Mouse (Mus musculus) heart, postnatal 10 days (tissue): ENCODE data around the gene Pilra. TPM values are rescaled to one million over a fixed set of nuclear protein-coding genes. Genes with fewer than 3 reads are reported as not detected.
A peak's percentile ranks its signal among the peaks of the same experiment; 100 is the strongest.

Source experiments
- DNase-seq, 2 experiments: peaks; one replicate each; pipeline ENCODE4 v3.0.0; 2021
- intact Hi-C: fragments of 180-260 bp; cut with DNase I; formaldehyde crosslinking; loops from one replicate; pipeline ENCODE4 v1.15.1; 2025
- total RNA-seq, 2 experiments: library from RNA; stranded (reverse); gene quantifications; 2 replicates each; pipeline ENCODE4 v1.2.3; 2021

Pilra gene
- total RNA-seq, 2 experiments from 2014 or later, result 1.1 to 1.8 TPM

GRCm38 (mm10) chr5:137825971-137826370 lies 10.1 kb downstream of the Pilra start:
- DNase-seq, result no peak
- intact Hi-C loops, result no loop called here

GRCm38 (mm10) chr5:137825030-137825429 lies 11.1 kb downstream of the Pilra start:
- intact Hi-C loops, result no loop called here
- no peak for DNase-seq

- intact Hi-C loops, result no loop called here
- no peak for DNase-seq
These were observed 12.5 kb downstream of the Pilra start for GRCm38 (mm10) chr5:137823455-137824045.

GRCm38 (mm10) chr5:137822602-137823001 lies 13.5 kb downstream of the Pilra start:
- no peak for DNase-seq
- intact Hi-C loops, result no loop called here

GRCm38 (mm10) chr5:137822126-137822525 lies 14.0 kb downstream of the Pilra start:
- no peak for DNase-seq
- intact Hi-C loops, result no loop called here

GRCm38 (mm10) chr5:137817466-137818222 lies 18.4 kb downstream of the Pilra start:
- intact Hi-C loops, result no loop called here
- no peak for DNase-seq

GRCm38 (mm10) chr5:137808316-137808715 lies 27.8 kb downstream of the Pilra start:
- intact Hi-C loops, result loop anchor here (5.0 kb wide), 1 partner anchor 149 kb away; no protein-coding TSS in a partner anchor
- no peak for DNase-seq

GRCm38 (mm10) chr5:137806158-137806557 lies 29.9 kb downstream of the Pilra start:
- intact Hi-C loops, result loop anchor here (5.0 kb wide), 1 partner anchor 151 kb away; no protein-coding TSS in a partner anchor
- no peak for DNase-seq

- DNase-seq, result no peak
- intact Hi-C loops, result no loop called here
These were observed 35.2 kb downstream of the Pilra start for GRCm38 (mm10) chr5:137800917-137801316.

- DNase-seq, result no peak
- intact Hi-C loops, result no loop called here
These were observed 39.5 kb downstream of the Pilra start for GRCm38 (mm10) chr5:137796606-137797005.

- intact Hi-C loops, result loop anchor here (2.0 to 5.0 kb wide), 3 partner anchors 41 to 161 kb away; no protein-coding TSS in a partner anchor
- DNase-seq, result no peak
These were observed 44.5 kb downstream of the Pilra start for GRCm38 (mm10) chr5:137791553-137791952.

- no peak for DNase-seq
- intact Hi-C loops, result loop anchor here (10.0 kb wide), 1 partner anchor 376 kb away; the partner anchor contains the start of gene Cops6
These were observed 47.0 kb downstream of the Pilra start for GRCm38 (mm10) chr5:137788946-137789531.

GRCm38 (mm10) chr5:137788171-137788570 lies 47.9 kb downstream of the Pilra start:
- intact Hi-C loops, result loop anchor here (10.0 kb wide), 1 partner anchor 377 kb away; the partner anchor contains the start of gene Cops6
- DNase-seq, result no peak

GRCm38 (mm10) chr5:137787151-137787928 lies 48.7 kb downstream of the Pilra start, which contains the start of the genes Mepce and Zcwpw1:
Gene Mepce, minus strand, starts transcription at chr5:137787655.
Gene Zcwpw1, plus strand, starts transcription at chr5:137787798.
- DNase-seq, result peak; percentile 97 to 98
- intact Hi-C loops, result loop anchor here (10.0 kb wide), 1 partner anchor 377 kb away; the partner anchor contains the start of gene Cops6

GRCm38 (mm10) chr5:137786109-137786942 lies 49.8 kb downstream of the Pilra start:
- intact Hi-C loops, result loop anchor here (10.0 kb wide), 1 partner anchor 378 kb away; the partner anchor contains the start of gene Cops6
- peak; percentile 99 to 100 for DNase-seq

- DNase-seq, result no peak
- intact Hi-C loops, result loop anchor here (10.0 kb wide), 1 partner anchor 379 kb away; the partner anchor contains the start of gene Cops6
These were observed 50.7 kb downstream of the Pilra start for GRCm38 (mm10) chr5:137785164-137786031.

GRCm38 (mm10) chr5:137784546-137784945 lies 51.5 kb downstream of the Pilra start:
- no peak for DNase-seq
- intact Hi-C loops, result loop anchor here (10.0 kb wide), 1 partner anchor 380 kb away; the partner anchor contains the start of gene Cops6

GRCm38 (mm10) chr5:137783901-137784540 lies 52.1 kb downstream of the Pilra start:
- DNase-seq, result no peak
- intact Hi-C loops, result loop anchor here (10.0 kb wide), 1 partner anchor 381 kb away; the partner anchor contains the start of gene Cops6
